Mouse (Mus musculus): ENCODE data around the gene Fam149b.

Gene Fam149b

GRCm38 (mm10) chr14:20389446-20390079, 41.6 kb downstream of the Fam149b start:
- DNase-seq (ENCODE audit: low spot score) = no peak

DNA sequence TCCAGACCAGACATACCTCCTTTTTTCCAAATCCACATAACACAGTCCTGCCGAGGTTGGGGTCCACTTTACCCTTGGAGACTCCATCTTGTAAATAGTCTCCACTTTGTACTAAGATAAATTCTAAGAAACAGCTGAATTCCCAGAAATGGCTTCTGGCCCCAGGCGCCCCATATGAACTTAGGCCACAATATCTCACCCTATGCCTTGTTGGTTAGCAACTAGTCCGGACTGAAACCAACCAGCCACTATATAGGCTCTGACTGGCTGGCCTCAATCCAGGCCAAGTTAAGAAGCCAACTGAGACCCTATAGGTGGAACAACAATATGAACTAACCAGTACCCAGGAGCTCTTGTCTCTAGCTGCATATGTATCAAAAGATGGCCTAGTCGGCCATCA, 44.4 kb downstream of the Fam149b start:
- no peak for DNase-seq (ENCODE audit: low spot score)

DNA sequence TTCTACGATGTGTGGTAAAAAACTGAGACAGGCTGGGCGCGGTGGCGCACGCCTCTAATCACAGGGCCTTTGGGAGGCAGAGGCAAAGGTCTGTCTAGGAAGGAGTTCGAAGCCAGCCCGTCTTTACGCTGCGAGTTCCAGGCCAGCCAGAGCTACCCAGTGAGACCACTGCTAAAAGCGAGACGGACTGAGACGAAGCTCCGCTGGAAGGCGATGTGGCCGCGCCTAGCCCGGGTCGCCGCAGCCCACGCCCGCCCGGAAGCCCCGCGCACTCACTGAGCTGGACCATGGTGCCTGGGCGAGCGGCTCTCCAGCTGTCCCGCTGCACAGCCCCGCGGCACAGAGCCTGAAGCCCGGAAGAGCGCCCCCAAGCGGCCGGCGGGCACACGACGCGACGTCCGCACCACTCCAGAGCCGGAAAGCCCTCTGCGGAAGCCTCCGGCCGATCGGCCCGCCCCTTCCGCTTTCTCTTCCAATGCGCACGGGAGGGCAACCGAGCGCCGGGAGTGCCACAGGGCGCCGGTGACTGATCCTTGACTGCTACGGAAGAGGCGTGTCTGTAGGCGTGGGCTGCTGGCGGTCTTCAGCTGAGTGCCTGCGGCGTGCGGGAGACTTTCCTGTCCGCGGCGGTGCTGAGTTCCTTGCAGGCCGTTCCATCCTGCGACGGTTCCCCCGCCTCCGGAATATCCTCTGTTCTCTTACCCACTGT, 45.4 kb downstream of the Fam149b start, which contains the start of gene Mrps16:
Gene Mrps16 (minus strand): TSS at position 430 of the 709 bp plus-strand sequence.
- peak; percentile 99 for DNase-seq (ENCODE audit: low spot score)

DNA sequence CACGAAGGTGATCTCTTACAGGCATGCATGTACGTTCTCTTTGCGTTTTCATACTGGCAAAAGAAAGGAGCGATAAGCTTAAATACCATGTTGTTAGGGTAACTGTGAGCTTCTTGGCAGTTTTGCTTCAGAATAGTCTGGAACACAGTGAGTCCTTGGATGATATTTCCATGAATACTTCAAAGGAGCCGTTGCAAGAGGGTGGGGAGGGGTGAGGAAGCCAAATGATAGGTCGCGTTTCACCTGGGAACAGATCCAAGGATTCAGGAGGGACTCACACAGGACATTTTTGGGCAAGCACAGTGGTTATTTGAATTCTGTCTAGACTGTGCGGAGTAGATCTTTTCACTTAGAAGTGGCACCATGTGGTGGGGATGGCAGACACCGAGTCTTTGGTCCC, 49.3 kb downstream of the Fam149b start:
- DNase-seq (ENCODE audit: low spot score) = no peak

DNA sequence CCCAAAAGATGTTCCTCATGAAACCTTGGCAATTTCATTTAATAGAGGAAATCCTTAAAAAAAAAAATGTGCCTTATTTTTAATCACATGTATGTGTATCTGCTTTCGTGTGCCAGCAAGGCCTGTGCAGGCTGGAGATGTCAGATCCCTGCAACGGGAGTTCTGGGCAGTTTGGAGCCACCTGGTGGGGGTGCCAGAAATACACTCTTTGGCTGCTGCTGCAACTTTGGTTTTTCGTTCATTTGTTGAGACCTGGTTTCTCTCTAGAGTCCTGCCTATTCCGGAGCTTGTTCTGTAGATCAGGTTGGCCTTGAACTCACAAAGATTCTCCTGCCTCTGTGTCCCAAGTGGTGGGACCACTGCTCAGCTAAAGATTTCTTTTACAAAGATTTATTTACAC, 50.9 kb downstream of the Fam149b start:
- DNase-seq (ENCODE audit: low spot score) = peak; percentile 38

DNA sequence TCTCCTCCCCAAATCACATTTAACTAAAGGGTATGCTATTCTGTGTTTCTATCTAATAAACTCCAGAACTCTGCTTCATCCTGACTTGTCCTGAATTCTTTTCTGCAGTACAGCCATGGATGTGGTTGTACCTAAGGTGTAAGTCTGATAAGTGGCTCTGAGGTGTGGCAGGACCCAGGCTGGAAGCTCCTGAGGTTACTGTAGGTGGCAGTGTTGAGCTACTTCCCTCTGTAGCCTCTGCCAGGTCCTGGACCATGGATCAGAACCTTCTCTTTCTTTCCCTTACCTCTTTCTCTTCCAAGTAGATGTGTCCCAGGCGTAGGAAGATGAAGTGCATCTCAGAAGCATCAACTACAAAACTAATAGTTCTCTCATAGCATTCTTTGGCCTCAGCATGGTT, 52.1 kb downstream of the Fam149b start:
- peak; percentile 57 for DNase-seq (ENCODE audit: low spot score)

GRCm38 (mm10) chr14:20422257-20422656, 74.3 kb downstream of the Fam149b start:
- no peak for DNase-seq (ENCODE audit: low spot score)

- no peak for DNase-seq (ENCODE audit: low spot score)
Measured at GRCm38 (mm10) chr14:20423046-20423445, 75.1 kb downstream of the Fam149b start.

GRCm38 (mm10) chr14:20428593-20428992, 80.6 kb downstream of the Fam149b start:
- no peak for DNase-seq (ENCODE audit: low spot score)

- DNase-seq (ENCODE audit: low spot score) = no peak
Measured at GRCm38 (mm10) chr14:20429833-20430232, 81.9 kb downstream of the Fam149b start.

DNA sequence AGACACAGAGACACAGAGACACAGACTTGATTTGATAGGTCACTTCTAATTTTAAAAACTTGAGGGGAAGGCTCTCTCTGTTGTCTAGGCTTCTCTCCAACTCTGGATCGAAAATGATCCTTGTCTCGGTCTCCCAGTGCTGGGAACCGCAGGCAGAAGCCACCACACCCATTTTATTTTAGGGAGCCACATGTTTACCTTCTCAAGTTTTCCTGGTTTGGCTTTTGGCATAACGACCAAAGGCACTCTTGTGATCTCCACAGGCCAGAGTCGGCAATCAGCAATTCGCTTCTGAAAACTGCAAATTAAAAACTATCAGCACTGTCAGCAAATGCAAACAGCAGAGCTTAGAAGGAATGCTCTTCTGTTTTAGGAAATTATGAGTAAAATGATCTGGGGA, 83.8 kb downstream of the Fam149b start:
- no peak for DNase-seq (ENCODE audit: low spot score)

DNA sequence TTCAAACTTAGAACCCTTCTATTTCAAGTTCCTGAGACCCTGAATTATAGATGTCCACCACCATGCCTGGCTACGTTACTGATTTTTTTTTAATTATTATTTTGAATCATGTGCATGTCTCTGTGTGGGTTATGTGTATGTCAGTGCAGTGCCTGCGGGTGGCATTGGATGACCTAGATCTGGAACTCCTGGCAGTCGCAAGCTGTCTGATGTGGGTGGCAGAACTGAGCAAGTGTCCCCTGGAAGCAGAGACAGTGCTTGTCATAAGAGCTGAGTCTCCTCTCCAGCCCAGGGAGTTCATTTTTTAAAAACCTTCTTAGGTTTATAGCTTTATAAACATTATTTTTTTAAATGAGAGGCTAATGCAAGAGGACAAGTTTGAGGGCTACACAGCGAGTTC, 84.5 kb downstream of the Fam149b start:
- DNase-seq (ENCODE audit: low spot score) = no peak
